Mouse (Mus musculus) hindbrain, postnatal 0 days (tissue): ENCODE measurements around the gene Cerk. TPM values are rescaled to one million over a fixed set of nuclear protein-coding genes. Genes with fewer than 3 reads are reported as not detected.
"Not testable (repeated sequence)": the region's sequence is repeated elsewhere in the genome, so short reads cannot be mapped to it uniquely, and the experiment has no call there.

ENCODE experiments used
- ATAC-seq: fragments of 200-750 bp; cut with Nextera tagmentation; 2 replicates; pipeline ENCODE4 v1.8.0; 2017; ENCODE audit warnings: mild to moderate bottlenecking, moderate TSS enrichment, moderate library complexity
- DNase-seq: peaks from one replicate; pipeline ENCODE4 v3.0.0-alpha.2; 2015; ENCODE audit warnings: low spot score
- H3K27ac ChIP-seq: fragments of 300-500 bp; sonication (generic); 2 replicates; pipeline ENCODE4 v1.5.1; 2014; ENCODE audit warnings: mild to moderate bottlenecking
- H3K27me3 ChIP-seq: fragments of 300-500 bp; sonication (generic); 2 replicates; pipeline ENCODE4 v1.6.1; 2014; ENCODE audit warnings: low read length, mixed read lengths; ENCODE audit not compliant: insufficient read depth
- H3K36me3 ChIP-seq: fragments of 300-500 bp; sonication (generic); 2 replicates; pipeline ENCODE4 v1.6.1; 2014; ENCODE audit warnings: low read length, mixed read lengths; ENCODE audit not compliant: insufficient read depth
- H3K4me1 ChIP-seq: fragments of 300-500 bp; sonication (generic); 2 replicates; pipeline ENCODE4 v1.6.1; 2014; ENCODE audit warnings: antibody characterized with exemption, low read length, mixed read lengths; ENCODE audit not compliant: insufficient read depth
- H3K4me2 ChIP-seq: fragments of 300-500 bp; sonication (generic); 2 replicates; pipeline ENCODE4 v1.6.1; 2014; ENCODE audit warnings: low read depth, mild to moderate bottlenecking, low read length, moderate library complexity, mixed read lengths
- H3K4me3 ChIP-seq: fragments of 300-500 bp; sonication (generic); 2 replicates; pipeline ENCODE4 v1.5.1; 2014; ENCODE audit warnings: low read length
- H3K9ac ChIP-seq: fragments of 300-500 bp; sonication (generic); replicated peaks from 2 replicates; pipeline ENCODE4 v1.6.1; 2014; ENCODE audit warnings: mild to moderate bottlenecking, low read length, moderate library complexity, mixed read lengths
- H3K9me3 ChIP-seq: fragments of 300-500 bp; sonication (generic); 2 replicates; pipeline ENCODE4 v1.6.1; 2016; ENCODE audit warnings: low read length, mixed read lengths
- CTCF ChIP-seq: IDR thresholded peaks from 2 replicates; pipeline ENCODE4 v1.5.1; 2016; ENCODE audit warnings: antibody characterized with exemption, control low read depth, low read depth
- WGBS: fragments of 180-500 bp; shearing (Covaris S2); extraction: QIAGEN DNeasy Blood & Tissue Kit; methylation state at CpG from one replicate; pipeline ENCODE4 v1.1.7; 2014; 5-methylcytosine and 5-hydroxymethylcytosine counted together
- polyA plus RNA-seq: library from polyadenylated mRNA; unstranded; fragments of >200 nt; fragmentation: Nextera tagmentation; extraction: Ambion mirVana; gene quantifications from 2 replicates; pipeline ENCODE4 v1.2.1, GENCODE M21; 2015
- total RNA-seq: library from RNA; depleted of rRNA; stranded (reverse); fragments of >200 nt; gene quantifications from 2 replicates; pipeline ENCODE4 v1.2.3, GENCODE M21; 2014

Cerk gene
- total and polyA plus RNA-seq, 2 experiments from 2014 or later: 23.4 to 46.3 TPM

GRCm38 (mm10) chr15:86104401-86105344 lies 81.3 kb downstream of the Cerk start:
- no peak overlapping the region for H3K4me3 ChIP-seq
- H3K9ac ChIP-seq: no peak overlapping the region
- no peaks in the 10 kb centered on the region for H3K27me3 ChIP-seq
- 89% methylated on average over 19 of the region's 19 CpGs for WGBS
- H3K27ac ChIP-seq: no peak overlapping the region
- no peak for TF ChIP-seq CTCF
- H3K4me2 ChIP-seq: no peak overlapping the region
- peaks cover 7% of the 10 kb centered on the region; the same call in 1 of the 2 replicates for H3K4me1 ChIP-seq
- no peaks in the 10 kb centered on the region for H3K9me3 ChIP-seq
- ATAC-seq (no peak), DNase-seq (no peak)
- H3K36me3 ChIP-seq: peaks cover 4% of the 10 kb centered on the region; the same call in 1 of the 2 replicates

DNA sequence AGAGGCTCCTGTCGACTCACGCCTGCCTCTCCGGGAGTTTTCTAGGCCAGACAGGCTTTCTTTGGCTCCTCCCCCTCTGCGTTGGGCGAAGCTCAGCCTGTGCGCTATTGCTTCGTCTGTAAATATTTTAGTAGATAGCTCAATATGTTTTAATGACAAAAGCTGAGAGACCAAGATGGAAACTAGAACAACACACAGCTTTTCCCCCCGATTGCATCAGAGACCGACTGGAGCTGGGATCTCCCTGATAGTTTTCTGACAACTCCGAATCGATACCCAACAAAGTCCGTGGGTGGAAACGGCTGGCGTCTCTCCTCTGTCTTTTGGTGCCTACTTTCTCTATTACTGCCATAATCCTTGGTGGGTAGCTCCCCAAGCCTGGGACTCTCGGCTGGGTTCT lies 83.6 kb downstream of the Cerk start:
- DNase-seq (no peak), ATAC-seq (no peak)
- Histone ChIP-seq H3K9me3 (no peaks in the 10 kb centered on the region), H3K27ac (no peak overlapping the region), H3K4me2 (no peak overlapping the region), H3K4me3 (no peak overlapping the region), H3K36me3 (peaks cover 4% of the 10 kb centered on the region; the same call in 1 of the 2 replicates), H3K4me1 (no peaks in the 10 kb centered on the region), H3K27me3 (no peaks in the 10 kb centered on the region), H3K9ac (no peak overlapping the region)
- TF ChIP-seq CTCF: no peak
- WGBS: 89% methylated on average over 15 of the region's 15 CpGs

DNA sequence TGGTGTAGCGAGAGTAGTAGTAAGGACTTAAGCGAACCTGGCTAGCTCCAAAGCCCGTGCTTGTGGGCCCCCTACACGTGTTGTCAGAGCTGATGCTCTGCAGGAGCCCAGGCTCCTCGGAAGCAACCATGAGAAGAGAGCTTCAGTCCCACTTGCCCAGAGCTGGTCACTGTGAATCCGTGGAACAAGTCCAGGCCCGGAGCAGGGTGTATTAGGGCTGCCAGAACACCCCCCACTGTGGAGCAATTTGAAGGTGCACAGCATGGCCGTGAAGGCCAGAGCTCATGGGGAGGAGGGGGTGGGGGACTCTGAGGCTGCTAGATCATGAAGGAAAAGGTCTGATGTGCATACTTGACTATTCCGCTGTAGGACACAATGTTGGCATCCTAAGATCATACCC lies 84.4 kb downstream of the Cerk start:
- 75% methylated on average over 9 of the region's 9 CpGs for WGBS
- DNase-seq (no peak), ATAC-seq (no peak)
- Histone ChIP-seq H3K36me3 (peaks cover 4% of the 10 kb centered on the region; the same call in 1 of the 2 replicates), H3K4me1 (no peaks in the 10 kb centered on the region), H3K27me3 (no peaks in the 10 kb centered on the region), H3K4me2 (no peak overlapping the region), H3K4me3 (no peak overlapping the region), H3K9ac (no peak overlapping the region), H3K27ac (no peak overlapping the region), H3K9me3 (no peaks in the 10 kb centered on the region)
- no peak for TF ChIP-seq CTCF

DNA sequence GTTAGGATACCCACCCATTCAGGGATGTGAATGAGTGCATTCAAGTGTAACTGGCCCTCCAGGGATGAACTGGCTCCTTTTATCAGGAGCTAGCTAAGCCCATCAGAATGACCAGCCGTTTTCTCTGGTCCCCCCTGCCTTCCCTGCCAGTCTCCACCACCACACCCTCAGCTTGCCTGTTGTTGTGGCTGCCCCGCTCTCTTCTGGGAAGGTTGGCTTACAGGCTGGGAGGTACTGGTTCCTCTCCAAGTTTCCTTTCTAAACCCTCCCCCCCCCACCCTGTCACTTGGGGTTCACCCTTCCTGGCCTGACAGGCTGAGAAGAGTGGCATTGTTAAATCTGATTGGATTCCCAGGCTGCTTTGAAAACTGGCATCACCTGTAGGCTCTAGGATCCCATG lies 88.1 kb downstream of the Cerk start:
- no peaks in the 10 kb centered on the region for H3K27me3 ChIP-seq
- no peaks in the 10 kb centered on the region for H3K4me1 ChIP-seq
- H3K9me3 ChIP-seq: no peaks in the 10 kb centered on the region
- H3K4me3 ChIP-seq: no peak overlapping the region
- ATAC-seq (no peak), DNase-seq (no peak)
- H3K36me3 ChIP-seq: peaks cover 4% of the 10 kb centered on the region; the same call in 1 of the 2 replicates
- H3K27ac ChIP-seq: no peak overlapping the region
- no peak overlapping the region for H3K4me2 ChIP-seq
- TF ChIP-seq CTCF: no peak
- 23% methylated on average over 2 of the region's 2 CpGs for WGBS
- H3K9ac ChIP-seq: no peak overlapping the region

DNA sequence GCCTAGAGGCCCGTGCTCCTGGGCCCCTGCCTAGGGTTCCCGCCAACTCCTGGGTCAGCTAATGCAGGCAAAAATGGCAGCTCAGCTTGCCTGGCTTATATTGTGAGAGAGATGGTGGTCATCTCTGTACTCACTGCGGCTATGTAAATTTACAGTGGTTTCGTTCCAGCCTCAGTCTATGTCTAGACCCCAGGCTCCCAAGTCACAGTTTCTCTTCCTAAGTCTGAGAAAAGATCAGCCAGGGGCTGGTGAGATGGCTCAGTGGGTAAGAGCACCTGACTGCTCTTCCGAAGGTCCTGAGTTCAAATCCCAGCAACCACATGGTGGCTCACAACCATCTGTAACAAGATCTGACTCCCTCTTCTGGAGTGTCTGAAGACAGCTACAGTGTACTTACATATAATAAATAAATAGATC lies 89.3 kb downstream of the Cerk start:
- not testable (repeated sequence) for H3K4me1 ChIP-seq, H3K9ac ChIP-seq, H3K27me3 ChIP-seq, ATAC-seq, DNase-seq, H3K27ac ChIP-seq, H3K4me2 ChIP-seq, H3K9me3 ChIP-seq, H3K36me3 ChIP-seq, H3K4me3 ChIP-seq
- 93% methylated on average over 5 of the region's 5 CpGs for WGBS

DNA sequence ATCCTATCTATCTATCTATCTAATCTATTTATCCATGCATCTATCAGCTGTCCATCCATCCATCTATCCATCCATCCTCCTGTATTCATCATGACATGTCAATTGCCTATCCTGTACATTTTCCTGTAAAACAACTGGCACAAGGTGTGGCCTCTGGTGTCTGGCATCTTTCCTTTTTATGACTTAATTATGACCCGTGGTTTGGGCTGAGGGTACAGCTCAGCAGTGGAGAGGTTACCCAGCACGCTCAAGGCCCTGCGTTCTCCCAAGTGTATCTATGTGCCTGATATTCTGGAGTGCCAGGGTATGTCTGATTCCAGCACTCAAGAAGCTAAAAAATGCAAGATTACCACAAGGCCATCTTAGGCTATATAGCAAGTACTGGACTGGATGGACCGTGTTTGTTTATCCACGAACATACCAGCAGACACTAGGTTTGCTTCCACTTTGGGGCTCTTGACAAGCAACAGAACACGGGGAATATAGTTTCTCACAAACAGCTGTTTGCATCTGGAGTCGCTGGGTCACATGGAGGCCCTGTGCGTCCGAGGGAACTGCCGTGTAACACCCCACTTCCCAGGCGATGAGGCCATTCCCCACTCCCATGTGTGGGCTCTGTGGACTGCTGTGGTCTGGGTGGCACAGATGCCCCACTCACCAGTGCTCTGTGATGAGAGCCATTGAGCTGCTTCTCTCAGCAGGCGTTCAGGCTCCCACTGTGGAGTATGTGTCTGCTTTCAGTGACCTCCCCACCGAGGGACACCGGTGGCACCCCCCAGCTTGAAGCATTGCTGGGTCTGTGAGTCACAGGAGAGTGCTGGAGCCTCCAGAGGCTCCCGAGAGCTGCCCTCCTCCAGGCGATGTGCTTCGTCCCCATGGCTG lies 90.0 kb downstream of the Cerk start:
- no peaks in the 10 kb centered on the region; the same call in 1 of the 2 replicates for H3K36me3 ChIP-seq
- DNase-seq (no peak), ATAC-seq (no peak)
- H3K4me1 ChIP-seq: no peaks in the 10 kb centered on the region
- no peak for TF ChIP-seq CTCF
- H3K4me3 ChIP-seq: no peak overlapping the region
- H3K9me3 ChIP-seq: no peaks in the 10 kb centered on the region
- H3K4me2 ChIP-seq: no peak overlapping the region
- 85% methylated on average over 17 of the region's 17 CpGs for WGBS
- H3K27me3 ChIP-seq: no peaks in the 10 kb centered on the region
- no peak overlapping the region for H3K9ac ChIP-seq
- H3K27ac ChIP-seq: no peak overlapping the region
